8 mouse cellular contexts compared by ENCODE assay signal in the genomic region with DNA sequence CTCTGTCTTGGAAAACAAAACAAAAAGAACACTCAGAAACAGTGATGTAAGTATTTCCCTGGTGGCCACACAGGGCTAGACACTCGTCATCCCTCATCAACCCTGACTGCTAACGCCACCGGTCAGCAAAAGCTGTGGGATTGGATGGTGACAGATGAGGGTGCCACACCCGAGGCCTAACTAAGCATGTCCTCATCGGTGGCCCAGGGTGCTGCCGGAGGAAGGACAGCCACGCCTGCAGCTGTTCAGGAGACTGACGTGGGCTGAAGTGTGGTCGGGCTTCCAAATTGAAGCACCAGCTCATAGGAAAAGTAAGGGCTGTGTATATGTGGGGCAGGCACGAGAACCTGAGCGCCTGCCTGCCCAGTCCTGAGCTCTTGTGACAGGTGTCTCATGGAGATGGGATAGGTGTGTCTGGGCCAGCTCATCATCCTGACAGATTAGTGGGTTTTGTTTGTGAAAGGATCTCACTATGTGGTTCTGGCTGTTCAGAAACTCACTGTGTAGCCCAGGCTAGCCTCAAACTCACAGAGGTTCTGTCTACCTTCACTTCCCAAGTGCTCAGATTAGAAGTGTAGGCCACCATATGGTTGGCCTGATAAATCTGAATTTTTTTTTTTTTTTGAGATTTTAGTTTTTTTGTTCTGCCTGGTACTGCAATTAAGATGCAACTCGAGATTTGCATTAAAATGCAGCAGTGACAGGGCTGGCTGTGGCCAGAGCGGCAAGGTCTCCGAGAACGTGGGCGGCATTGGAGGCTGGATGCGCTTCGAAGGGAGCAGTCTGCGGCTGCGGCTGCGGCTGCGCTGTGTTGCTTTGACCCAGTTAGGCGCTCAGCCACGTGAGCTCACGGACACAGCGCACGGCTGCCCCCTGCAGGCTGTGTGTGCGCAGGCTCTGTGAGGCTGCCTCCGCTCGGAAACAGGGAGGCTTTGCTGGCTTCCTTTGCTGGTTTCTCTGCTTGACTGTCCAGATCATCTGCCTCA. TPM values are rescaled to one million over a fixed set of nuclear protein-coding genes. Genes with fewer than 3 reads are reported as not detected.
DNase-seq lines count a peak whose midpoint lies in the region; ATAC-seq and TF ChIP-seq lines count a peak whose summit lies in the region.

No protein-coding gene starts in this region.

- H3K4me3 ChIP-seq in embryonic facial prominence, embryonic 12.5 days = no peak overlapping the region
- no peak overlapping the region for H3K4me3 ChIP-seq in heart, adult 2 months
- H3K4me3 ChIP-seq in kidney, adult 2 months (ENCODE audit: insufficient read depth, low read depth, low read length) = no peak overlapping the region
- no peak overlapping the region for H3K4me3 ChIP-seq in limb, embryonic 13.5 days
- H3K4me3 ChIP-seq in midbrain, embryonic 16.5 days (ENCODE audit: low read depth, low read length) = peak overlapping the region; percentile 15; the same call in 1 of the 2 replicates
- H3K4me3 ChIP-seq in spleen, adult 2 months (ENCODE audit: extremely low read depth, insufficient read depth, insufficient read length) = no peak overlapping the region

- WGBS in embryonic facial prominence, embryonic 12.5 days = 31% methylated on average over 30 of the region's 30 CpGs
- WGBS in heart, adult 2 months = 25% methylated on average over 30 of the region's 30 CpGs
- WGBS in kidney, adult 2 months = 32% methylated on average over 30 of the region's 30 CpGs
- 31% methylated on average over 30 of the region's 30 CpGs for WGBS in limb, embryonic 13.5 days
- whole genome bisulfite sequencing in midbrain, embryonic 16.5 days = 32% methylated on average over 30 of the region's 30 CpGs
- WGBS in spleen, adult 2 months = 33% methylated on average over 30 of the region's 30 CpGs

- H3K79me2 ChIP-seq in heart, adult 2 months (replicated peaks; ENCODE audit: control insufficient read depth, insufficient read depth, low read length) = no peaks in the 10 kb centered on the region

- H3K27me3 ChIP-seq in embryonic facial prominence, embryonic 12.5 days = no peaks in the 10 kb centered on the region
- H3K27me3 ChIP-seq in heart, adult 2 months (ENCODE audit: control insufficient read depth, insufficient read depth, low read length) = no peaks in the 10 kb centered on the region
- no peaks in the 10 kb centered on the region for H3K27me3 ChIP-seq in kidney, adult 2 months (replicated peaks; ENCODE audit: control insufficient read depth, insufficient read depth, low read length)
- no peaks in the 10 kb centered on the region for H3K27me3 ChIP-seq in limb, embryonic 13.5 days
- no peaks in the 10 kb centered on the region for H3K27me3 ChIP-seq in midbrain, embryonic 16.5 days (ENCODE audit: control insufficient read depth, insufficient read depth, low read depth, low read length)
- H3K27me3 ChIP-seq in spleen, adult 2 months (ENCODE audit: control insufficient read depth, insufficient read depth, low read length) = no peaks in the 10 kb centered on the region

- H3K9ac ChIP-seq in embryonic facial prominence, embryonic 12.5 days = no peak overlapping the region; the same call in 1 of the 2 replicates
- no peak overlapping the region for H3K9ac ChIP-seq in heart, adult 2 months (ENCODE audit: low read depth, low read length)
- no peak overlapping the region; the same call in 1 of the 2 replicates for H3K9ac ChIP-seq in limb, embryonic 13.5 days
- H3K9ac ChIP-seq in midbrain, embryonic 16.5 days (ENCODE audit: low read depth, low read length) = peak overlapping the region; percentile 57

- TF ChIP-seq EP300 in heart, adult 2 months (IDR thresholded peaks at IDR 0.05; ENCODE audit: insufficient read depth, low read depth, low read length) = peak; percentile 98

- no peak overlapping the region for H3K27ac ChIP-seq in embryonic facial prominence, embryonic 12.5 days
- H3K27ac ChIP-seq in heart, adult 2 months = peak overlapping the region; percentile 47
- H3K27ac ChIP-seq in kidney, adult 2 months (ENCODE audit: insufficient read depth, low read depth, low read length) = no peak overlapping the region
- H3K27ac ChIP-seq in limb, embryonic 13.5 days = no peak overlapping the region
- H3K27ac ChIP-seq in midbrain, embryonic 16.5 days (ENCODE audit: low read length) = peak overlapping the region; percentile 53
- H3K27ac ChIP-seq in spleen, adult 2 months (ENCODE audit: insufficient read depth, low read length) = no peak overlapping the region

- H3K4me2 ChIP-seq in embryonic facial prominence, embryonic 12.5 days (replicated peaks) = peak overlapping the region; percentile 26
- H3K4me2 ChIP-seq in limb, embryonic 13.5 days (replicated peaks) = peak overlapping the region; percentile 47
- peak overlapping the region; percentile 48 for H3K4me2 ChIP-seq in midbrain, embryonic 16.5 days (ENCODE audit: low read length)

- TF ChIP-seq POLR2A in heart, adult 2 months (IDR thresholded peaks at IDR 0.05; ENCODE audit: insufficient read depth, low read depth, low read length) = 0 out of 2 replicates have a peak, but pooled peaks have one; percentile 27
- no peak for TF ChIP-seq POLR2A in kidney, adult 2 months (IDR thresholded peaks at IDR 0.05; ENCODE audit: low read depth, low read length)
- no peak for TF ChIP-seq POLR2A in spleen, adult 2 months (IDR thresholded peaks at IDR 0.05; ENCODE audit: low read depth, low read length)

- DNase-seq in 3T3-L1 (ENCODE audit: low read depth, low spot score) = peak; percentile 54
- peak; percentile 90 for DNase-seq in adrenal gland, postnatal 25 days
- peak; percentile 90 for DNase-seq in heart, adult 2 months
- peak; percentile 90 for DNase-seq in kidney, adult 2 months
- DNase-seq in spleen, adult 2 months (ENCODE audit: low read depth in 1 of 2, low spot score in 2 of 2) = peak; percentile 76 to 80

- peaks cover 6% of the 10 kb centered on the region; the same call in 1 of the 2 replicates for H3K4me1 ChIP-seq in embryonic facial prominence, embryonic 12.5 days
- peaks cover 7% of the 10 kb centered on the region for H3K4me1 ChIP-seq in heart, adult 2 months (ENCODE audit: control insufficient read depth, insufficient read depth, low read length)
- 0 out of 2 replicates have a peak, but pooled peaks cover 2% of the 10 kb centered on the region for H3K4me1 ChIP-seq in kidney, adult 2 months (ENCODE audit: control insufficient read depth, insufficient read depth, low read length)
- H3K4me1 ChIP-seq in limb, embryonic 13.5 days = 0 out of 2 replicates have a peak, but pooled peaks cover 3% of the 10 kb centered on the region
- H3K4me1 ChIP-seq in midbrain, embryonic 16.5 days (ENCODE audit: control insufficient read depth, insufficient read depth, low read length) = peaks cover 6% of the 10 kb centered on the region
- no peaks in the 10 kb centered on the region; the same call in 1 of the 2 replicates for H3K4me1 ChIP-seq in spleen, adult 2 months (ENCODE audit: control insufficient read depth, insufficient read depth, insufficient read length)

- no peaks in the 10 kb centered on the region for H3K9me3 ChIP-seq in embryonic facial prominence, embryonic 12.5 days
- no peaks in the 10 kb centered on the region for H3K9me3 ChIP-seq in limb, embryonic 13.5 days
- H3K9me3 ChIP-seq in midbrain, embryonic 16.5 days (replicated peaks; ENCODE audit: control insufficient read depth, low read length, poor library complexity, severe bottlenecking) = no peaks in the 10 kb centered on the region

- intact Hi-C loops in heart, adult 2 months (cut with DNase I) = loop anchor here (1.0 to 5.0 kb wide), 3 partner anchors 19 to 80 kb away; partner anchors contain the start of genes Apopt1 and Bag5

- peak; percentile 79 for ATAC-seq in embryonic facial prominence, embryonic 12.5 days (ENCODE audit: insufficient number of reproducible peaks, insufficient read depth, low FRiP score, low TSS enrichment)
- peak; percentile 82 for ATAC-seq in limb, embryonic 13.5 days (ENCODE audit: low FRiP score, low read depth)
- ATAC-seq in midbrain, embryonic 16.5 days = peak; percentile 94

- peaks cover 26% of the 10 kb centered on the region for H3K36me3 ChIP-seq in embryonic facial prominence, embryonic 12.5 days
- no peaks in the 10 kb centered on the region for H3K36me3 ChIP-seq in heart, adult 2 months (ENCODE audit: control insufficient read depth, insufficient read depth, low read length)
- no peaks in the 10 kb centered on the region for H3K36me3 ChIP-seq in kidney, adult 2 months (ENCODE audit: control insufficient read depth, insufficient read depth, low read length)
- H3K36me3 ChIP-seq in limb, embryonic 13.5 days = peaks cover 42% of the 10 kb centered on the region
- H3K36me3 ChIP-seq in midbrain, embryonic 16.5 days (ENCODE audit: control insufficient read depth, insufficient read depth, low read length) = 0 out of 2 replicates have a peak, but pooled peaks cover 3% of the 10 kb centered on the region
- 0 out of 2 replicates have a peak, but pooled peaks cover 3% of the 10 kb centered on the region for H3K36me3 ChIP-seq in spleen, adult 2 months (ENCODE audit: control insufficient read depth, insufficient read depth, low read length)

- TF ChIP-seq CTCF in heart, adult 2 months (IDR thresholded peaks at IDR 0.05) = peak; percentile 18
- TF ChIP-seq CTCF in kidney, adult 2 months (conservative IDR thresholded peaks at IDR 0.05; ENCODE audit: insufficient read depth, insufficient read length, low read depth, low read length) = peak; percentile 97
- peak; percentile 98 for TF ChIP-seq CTCF in spleen, adult 2 months (IDR thresholded peaks at IDR 0.05; ENCODE audit: extremely low read depth, insufficient read depth, insufficient read length, insufficient replicate concordance)

RNA-seq across cellular contexts. Expression of gene Apopt1, which starts 19.1 kb away (rescaled TPM):
- total RNA-seq in adrenal gland, postnatal 25 days (2021) = 69.6 and 71.2 TPM in 2 replicates
- polyA plus RNA-seq in embryonic facial prominence, embryonic 12.5 days (2016; fragmentation: Nextera tagmentation; extraction: Ambion mirVana) = 53.0 and 59.7 TPM in 2 replicates
- total RNA-seq in heart, adult 2 months (2021) = 10 to 100 TPM; 32.0 to 36.3 TPM
- polyA plus RNA-seq in heart, adult 2 months (2012; rRNA removed) = 31.4 and 31.7 TPM in 2 replicates
- polyA plus RNA-seq in kidney, adult 2 months (2012; rRNA removed) = 63.8 and 68.4 TPM in 2 replicates
- polyA plus RNA-seq in limb, embryonic 13.5 days (2015; fragmentation: Nextera tagmentation; extraction: Ambion mirVana) = 60.8 and 61.0 TPM in 2 replicates
- 52.3 and 56.8 TPM in 2 replicates for polyA plus RNA-seq in midbrain, embryonic 16.5 days (2015; fragmentation: Nextera tagmentation; extraction: Ambion mirVana)
- 22.2 and 33.3 TPM in 2 replicates for polyA plus RNA-seq in spleen, adult 2 months (2012; rRNA removed)

RNA-seq across cellular contexts. Expression of gene Bag5, which starts 19.1 kb away (rescaled TPM):
- 34.8 and 36.2 TPM in 2 replicates for total RNA-seq in adrenal gland, postnatal 25 days (2021)
- 59.7 and 61.3 TPM in 2 replicates for polyA plus RNA-seq in embryonic facial prominence, embryonic 12.5 days (2016; fragmentation: Nextera tagmentation; extraction: Ambion mirVana)
- 10 to 100 TPM; 18.8 to 22.8 TPM for total RNA-seq in heart, adult 2 months (2021)
- polyA plus RNA-seq in heart, adult 2 months (2012; rRNA removed) = 9.8 and 15.9 TPM in 2 replicates
- polyA plus RNA-seq in kidney, adult 2 months (2012; rRNA removed) = 11.3 and 14.6 TPM in 2 replicates
- 62.7 and 63.0 TPM in 2 replicates for polyA plus RNA-seq in limb, embryonic 13.5 days (2015; fragmentation: Nextera tagmentation; extraction: Ambion mirVana)
- polyA plus RNA-seq in midbrain, embryonic 16.5 days (2015; fragmentation: Nextera tagmentation; extraction: Ambion mirVana) = 70.4 and 71.8 TPM in 2 replicates
- 6.2 and 7.7 TPM in 2 replicates for polyA plus RNA-seq in spleen, adult 2 months (2012; rRNA removed)

RNA-seq across cellular contexts. Expression of gene Klc1, which starts 26.5 kb away (rescaled TPM):
- 118 and 144 TPM in 2 replicates for total RNA-seq in adrenal gland, postnatal 25 days (2021)
- 149 and 157 TPM in 2 replicates for polyA plus RNA-seq in embryonic facial prominence, embryonic 12.5 days (2016; fragmentation: Nextera tagmentation; extraction: Ambion mirVana)
- total RNA-seq in heart, adult 2 months (2021) = 10 to 100 TPM; 83.8 to 83.9 TPM
- polyA plus RNA-seq in heart, adult 2 months (2012; rRNA removed) = 80.8 and 105 TPM in 2 replicates
- 40.3 and 44.3 TPM in 2 replicates for polyA plus RNA-seq in kidney, adult 2 months (2012; rRNA removed)
- 112 and 113 TPM in 2 replicates for polyA plus RNA-seq in limb, embryonic 13.5 days (2015; fragmentation: Nextera tagmentation; extraction: Ambion mirVana)
- 665 and 671 TPM in 2 replicates for polyA plus RNA-seq in midbrain, embryonic 16.5 days (2015; fragmentation: Nextera tagmentation; extraction: Ambion mirVana)
- polyA plus RNA-seq in spleen, adult 2 months (2012; rRNA removed) = 43.5 and 46.4 TPM in 2 replicates

RNA-seq across cellular contexts. Expression of gene Trmt61a, which starts 54.2 kb away (rescaled TPM):
- 9.6 and 11.0 TPM in 2 replicates for total RNA-seq in adrenal gland, postnatal 25 days (2021)
- 13.3 and 15.1 TPM in 2 replicates for polyA plus RNA-seq in embryonic facial prominence, embryonic 12.5 days (2016; fragmentation: Nextera tagmentation; extraction: Ambion mirVana)
- total RNA-seq in heart, adult 2 months (2021) = 1 to 10 TPM; 4.5 to 5.4 TPM
- polyA plus RNA-seq in heart, adult 2 months (2012; rRNA removed) = 7.6 and 11.8 TPM in 2 replicates
- 12.4 and 16.9 TPM in 2 replicates for polyA plus RNA-seq in kidney, adult 2 months (2012; rRNA removed)
- 10.7 and 13.0 TPM in 2 replicates for polyA plus RNA-seq in limb, embryonic 13.5 days (2015; fragmentation: Nextera tagmentation; extraction: Ambion mirVana)
- polyA plus RNA-seq in midbrain, embryonic 16.5 days (2015; fragmentation: Nextera tagmentation; extraction: Ambion mirVana) = 9.8 and 10.4 TPM in 2 replicates
- 40.6 and 48.1 TPM in 2 replicates for polyA plus RNA-seq in spleen, adult 2 months (2012; rRNA removed)

RNA-seq across cellular contexts. Expression of gene Ckb, which starts 60.0 kb away (rescaled TPM):
- 24.3 and 27.3 TPM in 2 replicates for total RNA-seq in adrenal gland, postnatal 25 days (2021)
- 339 and 355 TPM in 2 replicates for polyA plus RNA-seq in embryonic facial prominence, embryonic 12.5 days (2016; fragmentation: Nextera tagmentation; extraction: Ambion mirVana)
- total RNA-seq in heart, adult 2 months (2021) = 10 to 100 TPM; 65.3 to 81.4 TPM
- polyA plus RNA-seq in heart, adult 2 months (2012; rRNA removed) = 115 and 120 TPM in 2 replicates
- 280 and 340 TPM in 2 replicates for polyA plus RNA-seq in kidney, adult 2 months (2012; rRNA removed)
- polyA plus RNA-seq in limb, embryonic 13.5 days (2015; fragmentation: Nextera tagmentation; extraction: Ambion mirVana) = 128 and 135 TPM in 2 replicates
- polyA plus RNA-seq in midbrain, embryonic 16.5 days (2015; fragmentation: Nextera tagmentation; extraction: Ambion mirVana) = 1,397 and 1,482 TPM in 2 replicates
- 139 and 197 TPM in 2 replicates for polyA plus RNA-seq in spleen, adult 2 months (2012; rRNA removed)

Comparison
In these comparisons a context has a peak if more than half of its experiments do, and no peak if none do; other contexts are left out.
1. H3K27ac ChIP-seq: peak in heart, adult 2 months (single experiment) and midbrain, embryonic 16.5 days (single experiment); none in embryonic facial prominence, embryonic 12.5 days (single experiment), kidney, adult 2 months (single experiment), limb, embryonic 13.5 days (single experiment) and spleen, adult 2 months (single experiment).
2. CTCF ChIP-seq: peak in every context shown above with its lines; median percentile 98 in spleen, adult 2 months; 97 in kidney, adult 2 months; 18 in heart, adult 2 months.
3. Peak in every context shown above with its lines, with median percentiles within 50 percentile points of each other: DNase-seq, ATAC-seq and H3K4me2 ChIP-seq.